Mouse (Mus musculus) myocyte (in vitro differentiated cells): ENCODE data around the gene Kif1b.

Source experiments
- CEBPB ChIP-seq: IDR thresholded peaks from 2 replicates; pipeline ENCODE4 v1.6.1; 2011; ENCODE audit warnings: mild to moderate bottlenecking, moderate library complexity; ENCODE audit not compliant: poor library complexity, insufficient read depth, severe bottlenecking
- E2F4 ChIP-seq: IDR thresholded peaks from one replicate; pipeline ENCODE4 v1.6.1; 2011; ENCODE audit warnings: mild to moderate bottlenecking, control low read depth, moderate library complexity; ENCODE audit not compliant: insufficient read depth
- MAX ChIP-seq: IDR thresholded peaks from one replicate; pipeline ENCODE4 v1.6.1; 2011; ENCODE audit warnings: low read depth, mild to moderate bottlenecking, control low read depth
- MYOD1 ChIP-seq, 3 experiments: IDR thresholded peaks; one replicate each; pipeline ENCODE4 v1.6.1; 2011; ENCODE audit warnings: control low read depth in 2 of 3, low read depth in 2 of 3, mild to moderate bottlenecking in 2 of 3, moderate library complexity in 1 of 3; ENCODE audit not compliant: insufficient read length in 2 of 3, control insufficient read depth in 1 of 3
- MYOG ChIP-seq, 3 experiments: IDR thresholded peaks; one replicate each; pipeline ENCODE4 v1.6.1; 2011; ENCODE audit warnings: control low read depth in 2 of 3, low read depth in 2 of 3, mild to moderate bottlenecking in 2 of 3; ENCODE audit not compliant: insufficient read length in 2 of 3, control insufficient read depth in 1 of 3, insufficient read depth in 1 of 3
- POLR2A ChIP-seq: IDR thresholded peaks from one replicate; pipeline ENCODE4 v1.6.1; 2011; ENCODE audit warnings: low read depth, mild to moderate bottlenecking, control low read depth, moderate library complexity; ENCODE audit not compliant: insufficient read length
- POLR2AphosphoS2 ChIP-seq: IDR thresholded peaks from one replicate; pipeline ENCODE4 v1.6.1; 2011; ENCODE audit warnings: low read depth, control low read depth; ENCODE audit not compliant: insufficient read length
- REST ChIP-seq: IDR thresholded peaks from one replicate; pipeline ENCODE4 v1.6.1; 2011; ENCODE audit warnings: mild to moderate bottlenecking, control low read depth, moderate library complexity; ENCODE audit not compliant: insufficient read depth, insufficient read length
- SRF ChIP-seq: IDR thresholded peaks from one replicate; pipeline ENCODE4 v1.6.1; 2011; ENCODE audit warnings: low read depth; ENCODE audit not compliant: control insufficient read depth, insufficient read length
- TCF12 ChIP-seq: IDR thresholded peaks from one replicate; pipeline ENCODE4 v1.6.1; 2011; ENCODE audit warnings: mild to moderate bottlenecking, control low read depth; ENCODE audit not compliant: poor library complexity, insufficient read depth, severe bottlenecking
- TCF3 ChIP-seq: IDR thresholded peaks from one replicate; pipeline ENCODE4 v1.6.1; 2011; ENCODE audit warnings: low read depth, control low read depth; ENCODE audit not compliant: insufficient read length
- USF1 ChIP-seq: IDR thresholded peaks from one replicate; pipeline ENCODE4 v1.6.1; 2011; ENCODE audit warnings: low read depth, mild to moderate bottlenecking, control low read depth, moderate library complexity

DNA sequence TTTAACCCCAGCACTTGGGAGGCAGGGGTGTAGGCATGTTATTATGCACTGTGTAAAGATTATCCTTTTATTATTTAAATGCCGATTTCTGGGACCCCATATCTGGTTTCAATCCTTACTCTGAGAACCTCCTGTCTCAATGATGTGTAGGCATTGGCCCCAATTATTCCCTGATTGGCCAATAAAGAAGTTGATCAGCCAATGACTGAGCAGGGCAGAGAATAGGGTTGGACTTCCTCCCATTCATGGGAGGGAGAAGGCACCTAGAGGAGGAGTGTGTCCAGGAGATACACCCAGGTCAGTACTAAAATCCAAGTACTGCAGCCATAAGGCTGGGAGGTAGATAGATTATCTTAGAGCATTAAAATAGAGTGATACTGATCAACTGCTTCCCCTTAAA, 144.3 kb downstream of the Kif1b start:
- no peak for TF ChIP-seq POLR2A
- TF ChIP-seq POLR2AphosphoS2 = no peak
- no peak for TF ChIP-seq USF1
- no peak for TF ChIP-seq E2F4
- no peak for TF ChIP-seq MAX
- TF ChIP-seq TCF3 = no peak
- no peak for TF ChIP-seq MYOD1 (IDR thresholded peaks at IDR 0.05; ENCODE audit: control insufficient read depth in 1 of 3, insufficient read length in 2 of 3, low read depth in 2 of 3)
- no peak for TF ChIP-seq REST
- no peak for TF ChIP-seq MYOG (IDR thresholded peaks at IDR 0.05; ENCODE audit: control insufficient read depth in 1 of 3, insufficient read depth in 1 of 3, insufficient read length in 2 of 3, low read depth in 2 of 3)
- no peak for TF ChIP-seq CEBPB
- no peak for TF ChIP-seq TCF12
- TF ChIP-seq SRF = no peak
